Mouse (Mus musculus) myocyte (in vitro differentiated cells): ENCODE data around the gene Foxk1.

Source experiments
- CEBPB ChIP-seq: IDR thresholded peaks from 2 replicates; pipeline ENCODE4 v1.6.1; 2011; ENCODE audit warnings: mild to moderate bottlenecking, moderate library complexity; ENCODE audit not compliant: poor library complexity, insufficient read depth, severe bottlenecking
- POLR2A ChIP-seq: IDR thresholded peaks from one replicate; pipeline ENCODE4 v1.6.1; 2011; ENCODE audit warnings: low read depth, mild to moderate bottlenecking, control low read depth, moderate library complexity; ENCODE audit not compliant: insufficient read length
- REST ChIP-seq: IDR thresholded peaks from one replicate; pipeline ENCODE4 v1.6.1; 2011; ENCODE audit warnings: mild to moderate bottlenecking, control low read depth, moderate library complexity; ENCODE audit not compliant: insufficient read depth, insufficient read length
- TCF12 ChIP-seq: IDR thresholded peaks from one replicate; pipeline ENCODE4 v1.6.1; 2011; ENCODE audit warnings: mild to moderate bottlenecking, control low read depth; ENCODE audit not compliant: poor library complexity, insufficient read depth, severe bottlenecking

GRCm38 (mm10) chr5:142440451-142441147 is 39.3 kb downstream of the Foxk1 start:
- TF ChIP-seq REST: no peak
- no peak for TF ChIP-seq POLR2A
- no peak for TF ChIP-seq CEBPB
- TF ChIP-seq TCF12: no peak
